Mouse (Mus musculus): ENCODE data around the gene Car14. TPM values are rescaled to one million over a fixed set of nuclear protein-coding genes. Genes with fewer than 3 reads are reported as not detected.
"Not testable (repeated sequence)": the region's sequence is repeated elsewhere in the genome, so short reads cannot be mapped to it uniquely, and the experiment has no call there.

Car14 gene
- polyA plus RNA-seq, 1 experiment from 2014 or later = 13.1 TPM

DNA sequence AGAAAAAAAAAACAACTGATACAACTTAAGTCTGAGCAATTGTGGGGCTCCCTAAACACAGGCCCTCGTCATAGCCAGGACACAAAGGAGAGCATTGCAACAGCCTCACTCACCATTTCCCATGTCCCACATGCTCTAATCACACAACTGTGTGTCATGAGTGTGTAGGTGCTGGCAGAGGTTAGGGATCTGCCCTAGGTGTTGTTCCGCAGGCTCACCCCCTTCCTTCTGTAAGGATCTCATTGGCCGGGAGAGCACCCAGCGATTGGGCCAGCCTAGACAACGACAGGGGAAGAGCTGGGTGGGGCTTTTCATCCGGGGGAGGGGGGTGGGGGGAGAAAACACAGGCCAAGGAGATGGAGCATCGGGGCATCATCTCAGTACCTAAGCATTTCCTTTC lies 40.9 kb downstream of the Car14 start:
- Histone ChIP-seq H3K36me3 (peaks cover 28% of the 10 kb centered on the region), H3K9me3 (no peaks in the 10 kb centered on the region), H3K27ac (replicated peaks) (no peak overlapping the region), H3K27me3 (no peaks in the 10 kb centered on the region), H3K4me2 (no peak overlapping the region), H3K4me3 (no peak overlapping the region), H3K9ac (no peak overlapping the region), H3K4me1 (replicated peaks) (no peaks in the 10 kb centered on the region)
- 77% methylated on average over 7 of the region's 7 CpGs for WGBS
- ATAC-seq (ENCODE audit: low FRiP score, low read depth) = no peak

DNA sequence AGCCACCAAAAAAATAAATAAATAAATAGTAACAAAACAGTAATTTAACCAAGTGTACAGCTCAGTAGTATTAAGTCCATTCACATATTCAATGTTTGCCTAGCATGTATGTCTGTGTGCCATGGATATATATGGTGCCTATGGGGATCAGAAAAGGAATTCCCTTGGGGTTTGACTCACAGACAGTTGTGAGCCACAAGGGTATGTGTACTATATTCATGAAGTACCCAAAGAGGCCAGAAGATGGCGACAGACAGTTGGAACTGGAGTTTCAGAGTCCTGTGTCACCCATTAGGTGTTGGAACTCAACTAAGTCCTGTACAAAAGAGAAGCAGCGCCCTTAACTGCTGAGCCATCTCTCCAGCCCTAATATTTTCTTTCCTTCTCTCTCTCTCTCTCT lies 42.7 kb downstream of the Car14 start:
- no peaks in the 10 kb centered on the region for H3K9me3 ChIP-seq
- H3K27me3 ChIP-seq = no peaks in the 10 kb centered on the region

GRCm38 (mm10) chr3:95861216-95861615 lies 43.3 kb downstream of the Car14 start:
- Histone ChIP-seq H3K36me3 (peaks cover 16% of the 10 kb centered on the region; the same call in 1 of the 2 replicates), H3K9ac (no peak overlapping the region), H3K4me3 (no peak overlapping the region), H3K4me2 (no peak overlapping the region), H3K27ac (replicated peaks) (no peak overlapping the region), H3K27me3 (no peaks in the 10 kb centered on the region), H3K4me1 (replicated peaks) (peaks cover 2% of the 10 kb centered on the region; the same call in 1 of the 2 replicates), H3K9me3 (no peaks in the 10 kb centered on the region)
- WGBS = 77% methylated on average over 10 of the region's 10 CpGs
- ATAC-seq (ENCODE audit: low FRiP score, low read depth) = no peak

More for the DNA sequence above, 42.7 kb downstream of the Car14 start:
- Histone ChIP-seq H3K36me3 (peaks cover 16% of the 10 kb centered on the region; the same call in 1 of the 2 replicates), H3K4me3 (no peak overlapping the region), H3K27ac (replicated peaks) (no peak overlapping the region), H3K4me1 (replicated peaks) (no peaks in the 10 kb centered on the region), H3K9ac (no peak overlapping the region), H3K4me2 (no peak overlapping the region)
- WGBS = 55% methylated on average over 2 of the region's 2 CpGs
- 0 out of 2 replicates have a peak, but pooled peaks have one; percentile 63 for ATAC-seq (ENCODE audit: low FRiP score, low read depth)

- Histone ChIP-seq H3K27ac (replicated peaks) (no peak overlapping the region), H3K4me1 (replicated peaks) (peaks cover 4% of the 10 kb centered on the region; the same call in 1 of the 2 replicates), H3K9ac (no peak overlapping the region), H3K9me3 (no peaks in the 10 kb centered on the region), H3K4me3 (no peak overlapping the region), H3K27me3 (no peaks in the 10 kb centered on the region), H3K4me2 (no peak overlapping the region), H3K36me3 (peaks cover 12% of the 10 kb centered on the region; the same call in 1 of the 2 replicates)
- 80% methylated on average over 3 of the region's 3 CpGs for WGBS
- ATAC-seq (ENCODE audit: low FRiP score, low read depth) = no peak
These were observed 44.2 kb downstream of the Car14 start for GRCm38 (mm10) chr3:95860323-95860722.

GRCm38 (mm10) chr3:95858278-95858677 lies 46.2 kb downstream of the Car14 start:
- ATAC-seq (ENCODE audit: low FRiP score, low read depth); H3K9ac ChIP-seq; H3K27me3 ChIP-seq; H3K9me3 ChIP-seq; H3K4me3 ChIP-seq; H3K27ac ChIP-seq (replicated peaks); H3K4me2 ChIP-seq; H3K36me3 ChIP-seq: not testable (repeated sequence)
- WGBS = 85% methylated on average over 3 of the region's 3 CpGs
- H3K4me1 ChIP-seq (replicated peaks) = peaks cover 12% of the 10 kb centered on the region

DNA sequence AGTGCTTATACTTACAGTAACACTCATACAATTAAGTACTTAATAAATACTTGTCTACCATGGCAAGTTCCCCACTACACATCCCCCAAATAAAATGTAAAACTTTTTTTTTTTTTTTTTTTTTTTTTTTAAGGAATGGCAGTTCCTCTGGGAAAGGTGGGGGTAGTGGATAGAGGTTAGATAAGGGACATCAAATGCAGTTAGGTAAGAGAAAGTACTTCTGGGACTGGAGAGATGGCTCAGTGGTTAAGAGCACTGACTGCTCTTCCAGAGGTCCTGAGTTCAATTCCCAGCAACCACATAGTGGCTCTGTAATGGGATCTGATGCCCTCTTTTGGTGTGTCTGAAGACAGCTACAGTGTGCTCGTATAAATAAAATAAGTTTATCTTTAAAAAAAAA lies 47.4 kb downstream of the Car14 start:
- not testable (repeated sequence) for H3K4me3 ChIP-seq; ATAC-seq (ENCODE audit: low FRiP score, low read depth); H3K9ac ChIP-seq; H3K9me3 ChIP-seq; H3K27ac ChIP-seq (replicated peaks); H3K4me2 ChIP-seq; H3K27me3 ChIP-seq
- H3K36me3 ChIP-seq = peaks cover 14% of the 10 kb centered on the region
- peaks cover 12% of the 10 kb centered on the region for H3K4me1 ChIP-seq (replicated peaks)
- WGBS = 86% methylated on average over 1 of the region's 1 CpGs

- Histone ChIP-seq H3K27me3 (no peaks in the 10 kb centered on the region), H3K9ac (peak overlapping the region; percentile 88), H3K4me1 (replicated peaks) (peaks cover 12% of the 10 kb centered on the region), H3K27ac (replicated peaks) (peak overlapping the region; percentile 82), H3K4me2 (peak overlapping the region; percentile 83), H3K36me3 (peaks cover 22% of the 10 kb centered on the region), H3K9me3 (no peaks in the 10 kb centered on the region), H3K4me3 (peak overlapping the region; percentile 97)
- no peak for ATAC-seq (ENCODE audit: low FRiP score, low read depth)
- whole genome bisulfite sequencing = 28% methylated on average over 7 of the region's 7 CpGs
These were observed 48.4 kb downstream of the Car14 start for GRCm38 (mm10) chr3:95856115-95856514.

DNA sequence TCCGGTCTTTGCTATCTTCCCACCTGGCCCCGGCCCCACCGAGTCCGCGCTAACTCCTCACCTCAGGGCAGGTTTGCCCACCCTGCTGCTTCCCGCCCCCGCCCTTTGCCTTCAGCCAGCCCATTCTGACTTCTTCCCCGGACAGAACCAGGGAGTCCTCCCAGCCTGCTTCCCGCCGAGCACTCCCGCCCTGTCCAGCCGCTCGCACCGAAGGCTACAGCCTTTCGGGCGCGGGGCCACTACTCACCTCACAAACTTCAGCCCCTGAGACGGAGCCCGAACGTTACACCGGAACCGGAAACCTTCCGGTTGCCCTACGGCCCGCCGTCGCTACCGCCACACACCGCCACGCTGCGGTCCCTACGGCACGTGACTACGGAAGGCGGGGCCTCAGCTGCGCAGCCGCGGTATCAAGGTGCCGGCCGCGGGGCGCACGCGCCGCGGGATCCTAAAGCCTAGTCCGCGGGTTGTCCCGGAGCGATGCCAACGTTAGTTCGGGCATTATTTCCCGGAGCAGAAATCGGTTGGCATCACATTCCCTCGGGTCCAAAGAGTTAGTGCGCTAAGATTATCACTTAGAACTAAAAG lies 48.9 kb downstream of the Car14 start, which contains the start of gene Prpf3:
Prpf3 (minus strand) TSS at position 384 of the 588 bp plus-strand sequence.
- Histone ChIP-seq H3K27ac (replicated peaks) (peak within 1 kb of the TSS; percentile 82), H3K27me3 (no peaks in the 10 kb centered on the region), H3K4me1 (replicated peaks) (peaks cover 12% of the 10 kb centered on the region), H3K9me3 (no peaks in the 10 kb centered on the region), H3K4me3 (peak within 1 kb of the TSS; percentile 97), H3K36me3 (peaks cover 27% of the 10 kb centered on the region), H3K9ac (peak within 1 kb of the TSS; percentile 88), H3K4me2 (peak within 1 kb of the TSS; percentile 83)
- ATAC-seq (ENCODE audit: low FRiP score, low read depth) = peak; percentile 98
- WGBS = under 1% methylated on average over 56 of the region's 56 CpGs

DNA sequence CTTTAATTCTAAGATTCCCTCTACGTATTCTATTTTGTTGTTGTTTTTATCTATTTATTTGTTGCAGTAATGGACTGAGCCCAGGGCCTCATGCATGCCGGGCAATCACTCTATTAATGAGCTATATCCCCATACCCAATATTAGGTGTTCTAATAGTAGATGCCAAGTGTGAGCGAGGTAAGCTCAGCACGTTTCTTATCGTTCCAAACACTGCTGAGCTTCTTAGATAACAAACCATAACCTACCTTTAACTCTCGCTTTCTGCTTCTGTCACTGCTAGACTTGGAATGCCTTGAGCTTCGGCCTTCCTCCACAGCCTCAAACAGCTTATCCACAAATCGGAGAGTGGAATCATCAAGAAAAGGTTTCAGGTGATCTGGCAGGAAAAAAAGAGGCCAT lies 53.2 kb downstream of the Car14 start:
- 98% methylated on average over 8 of the region's 8 CpGs for WGBS
- H3K4me3 ChIP-seq = no peak overlapping the region
- no peak overlapping the region for H3K4me2 ChIP-seq
- no peak for ATAC-seq (ENCODE audit: low FRiP score, low read depth)
- no peaks in the 10 kb centered on the region for H3K27me3 ChIP-seq
- no peak overlapping the region for H3K9ac ChIP-seq
- H3K27ac ChIP-seq (replicated peaks) = no peak overlapping the region
- peaks cover 12% of the 10 kb centered on the region for H3K4me1 ChIP-seq (replicated peaks)
- H3K36me3 ChIP-seq = peaks cover 68% of the 10 kb centered on the region
- H3K9me3 ChIP-seq = no peaks in the 10 kb centered on the region

- ATAC-seq (ENCODE audit: low FRiP score, low read depth) = no peak
- 88% methylated on average over 4 of the region's 4 CpGs for WGBS
- no peak overlapping the region for H3K4me3 ChIP-seq
- no peak overlapping the region for H3K4me2 ChIP-seq
- no peaks in the 10 kb centered on the region for H3K27me3 ChIP-seq
- peaks cover 8% of the 10 kb centered on the region for H3K4me1 ChIP-seq (replicated peaks)
- H3K27ac ChIP-seq (replicated peaks) = no peak overlapping the region
- H3K9ac ChIP-seq = no peak overlapping the region
- no peaks in the 10 kb centered on the region for H3K9me3 ChIP-seq
- peaks cover 74% of the 10 kb centered on the region for H3K36me3 ChIP-seq
These were observed 53.9 kb downstream of the Car14 start for GRCm38 (mm10) chr3:95850611-95851010.

Measured in hindbrain, embryonic 15.5 days (tissue).